Mouse (Mus musculus) C2C12 (cell line): ENCODE results near the gene B3gnt2.

Experiments
- CTCF ChIP-seq: IDR thresholded peaks from one replicate; pipeline ENCODE4 v1.5.1; 2011; ENCODE audit not compliant: control insufficient read depth, insufficient read depth, insufficient read length
- MYOG ChIP-seq: IDR thresholded peaks from one replicate; pipeline ENCODE4 v1.6.1; 2011; ENCODE audit not compliant: control insufficient read depth, insufficient read length; ENCODE audit errors: extremely low read depth

GRCm38 (mm10) chr11:22886991-22887390, 26.2 kb upstream of the B3gnt2 start:
- no peak for TF ChIP-seq CTCF
- TF ChIP-seq MYOG: no peak
